Mouse (Mus musculus) bone marrow, adult 2 months (tissue): ENCODE measurements around the gene Med13l. TPM values are rescaled to one million over a fixed set of nuclear protein-coding genes. Genes with fewer than 3 reads are reported as not detected.

ENCODE experiments used
- H3K27ac ChIP-seq: fragments of 200-500 bp; 2 replicates; pipeline ENCODE4 v1.5.1; 2012; ENCODE audit warnings: low read depth, mild to moderate bottlenecking, control low read depth, inconsistent platforms, low read length; ENCODE audit not compliant: control insufficient read depth, poor library complexity, insufficient read depth
- H3K4me1 ChIP-seq: fragments of 200-500 bp; 2 replicates; pipeline ENCODE4 v1.6.1; 2011; ENCODE audit warnings: low read length; ENCODE audit not compliant: control insufficient read depth, insufficient read depth
- H3K4me3 ChIP-seq: fragments of 200-500 bp; replicated peaks from 2 replicates; pipeline ENCODE3; 2011; ENCODE audit warnings: mild to moderate bottlenecking, low read depth, low read length, control low read depth; ENCODE audit not compliant: control insufficient read depth
- CTCF ChIP-seq: fragments of 200-500 bp; IDR thresholded peaks from 2 replicates; pipeline ENCODE4 v1.5.1; 2011; ENCODE audit warnings: low read length, control low read depth; ENCODE audit not compliant: control insufficient read depth, insufficient read depth
- POLR2A ChIP-seq: fragments of 200-500 bp; IDR thresholded peaks from 2 replicates; pipeline ENCODE4 v1.6.1; 2011; ENCODE audit warnings: low read depth, mild to moderate bottlenecking, control low read depth, low read length, borderline replicate concordance; ENCODE audit not compliant: control insufficient read depth
- WGBS: fragments of 180-500 bp; shearing (Covaris S2); methylation state at CpG from one replicate; pipeline ENCODE4 v1.1.7; 2018; 5-methylcytosine and 5-hydroxymethylcytosine counted together
- polyA plus RNA-seq: library from polyadenylated mRNA; stranded (reverse); fragments of >200 nt; gene quantifications from 2 replicates; pipeline ENCODE4 v1.2.4, GENCODE M21; 2011; ENCODE audit warnings: low replicate concordance; ENCODE audit not compliant: missing spikeins, insufficient read depth, insufficient read length

Med13l gene
- polyA plus RNA-seq, 1 experiment, result 32.9 TPM

DNA sequence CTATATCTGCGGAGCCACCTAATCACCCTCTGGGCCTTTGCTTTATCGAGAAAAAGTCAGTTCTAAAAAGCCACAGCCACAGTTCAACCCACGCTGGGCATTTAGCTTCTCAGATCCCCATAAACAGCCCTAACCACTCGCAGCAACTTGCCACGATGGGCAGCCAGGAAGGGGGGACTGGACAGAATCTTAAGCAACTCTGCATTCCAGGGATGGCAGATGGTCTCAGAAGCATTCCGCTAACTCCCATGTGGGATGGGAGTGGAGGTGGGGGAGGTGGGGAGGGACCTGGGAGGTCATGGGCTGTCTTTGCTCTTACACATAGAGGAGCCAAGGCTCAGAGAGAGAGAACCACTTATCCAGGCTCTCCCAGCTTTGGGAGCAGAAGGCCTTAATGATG lies 44.0 kb upstream of the Med13l start:
- Histone ChIP-seq H3K4me1 (no peaks in the 10 kb centered on the region; the same call in none of the 2 replicates), H3K27ac (no peak overlapping the region), H3K4me3 (no peak overlapping the region)
- WGBS, result 71% methylated on average over 6 of the region's 6 CpGs
- no peak for TF ChIP-seq CTCF
- TF ChIP-seq POLR2A, result no peak

DNA sequence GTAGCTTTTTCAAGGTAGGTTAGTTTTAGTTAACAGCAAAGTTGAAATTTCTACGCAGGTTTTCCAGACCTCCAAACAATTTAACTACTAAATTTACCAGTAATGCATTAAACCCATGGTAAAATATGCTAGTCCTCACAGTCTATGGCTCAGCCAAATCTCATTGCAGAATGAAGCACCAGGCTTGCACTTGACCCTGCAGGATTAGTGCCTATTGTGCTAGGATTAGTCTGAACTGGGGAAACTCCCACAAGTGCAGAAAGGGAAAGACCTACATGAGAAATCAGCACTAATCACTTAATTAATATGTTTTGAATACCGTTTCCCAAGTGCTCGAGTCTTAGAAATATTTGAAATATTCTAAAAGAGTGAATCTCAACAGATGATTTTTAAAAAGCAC lies 40.0 kb upstream of the Med13l start:
- Histone ChIP-seq H3K4me3 (no peak overlapping the region), H3K4me1 (no peaks in the 10 kb centered on the region; the same call in 1 of the 2 replicates), H3K27ac (no peak overlapping the region)
- WGBS, result 78% methylated on average over 3 of the region's 3 CpGs
- no peak for TF ChIP-seq POLR2A
- no peak for TF ChIP-seq CTCF

DNA sequence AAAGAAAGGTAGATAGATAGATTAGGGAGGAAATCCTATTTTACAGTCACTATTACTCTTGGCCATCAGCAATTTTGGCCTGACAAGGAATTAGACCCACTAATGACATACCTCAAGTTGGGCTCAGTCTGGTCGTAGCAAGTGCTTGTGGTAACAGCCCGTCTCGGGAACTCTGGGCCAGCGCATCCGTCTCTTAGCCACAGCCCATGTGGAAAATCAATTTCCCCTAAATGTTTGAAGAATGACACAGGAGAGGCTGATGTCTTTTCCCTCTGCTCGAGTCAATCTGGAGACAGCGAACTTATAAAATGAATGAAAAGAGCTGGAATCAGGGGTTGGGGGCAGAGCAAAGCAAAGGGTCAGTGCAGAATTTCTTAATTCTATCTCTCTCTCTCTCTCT lies 36.1 kb upstream of the Med13l start:
- no peaks in the 10 kb centered on the region for H3K4me1 ChIP-seq
- TF ChIP-seq POLR2A, result no peak
- no peak for TF ChIP-seq CTCF
- no peak overlapping the region for H3K27ac ChIP-seq
- WGBS, result 75% methylated on average over 7 of the region's 7 CpGs
- H3K4me3 ChIP-seq, result no peak overlapping the region

DNA sequence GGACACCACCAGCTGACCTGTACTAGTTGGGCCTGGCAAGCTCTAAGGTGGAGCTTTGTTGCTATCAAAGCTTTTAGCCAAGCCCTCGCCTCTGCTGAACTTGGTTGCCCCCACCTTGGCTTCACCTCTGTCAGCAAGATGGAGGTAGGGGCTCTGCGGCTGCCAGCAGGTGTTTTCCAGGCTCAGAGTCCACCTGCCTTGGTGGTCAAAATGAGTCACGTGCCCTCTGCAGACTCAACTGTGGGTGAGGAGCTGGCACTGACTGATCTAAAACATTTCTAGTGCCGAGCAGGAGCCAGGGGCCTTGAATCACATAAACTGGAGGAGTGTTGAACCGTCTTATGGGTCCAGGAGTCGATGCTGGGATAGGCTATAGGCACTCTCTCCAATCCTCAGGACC lies 34.8 kb upstream of the Med13l start:
- WGBS, result 79% methylated on average over 6 of the region's 6 CpGs
- no peak overlapping the region for H3K27ac ChIP-seq

DNA sequence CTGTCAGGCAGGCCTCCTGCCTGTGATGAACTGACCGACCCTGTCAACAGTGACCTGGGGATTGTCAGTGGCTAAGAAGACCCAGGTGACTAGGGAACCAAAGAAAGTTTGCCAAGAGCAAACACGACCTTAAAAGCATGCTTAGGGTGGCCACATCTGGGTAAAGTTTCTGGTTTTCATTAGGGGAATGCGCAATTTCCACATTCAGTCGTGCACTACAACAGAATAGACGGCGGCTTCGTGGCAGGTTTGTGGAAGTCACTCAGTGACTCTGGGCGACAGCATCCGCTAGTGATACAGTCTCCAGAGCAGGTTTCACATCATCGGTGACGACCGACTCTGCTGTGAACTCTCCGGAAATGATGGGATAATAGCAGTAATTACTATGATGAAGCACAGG lies 34.0 kb upstream of the Med13l start:
- Histone ChIP-seq H3K4me1 (no peaks in the 10 kb centered on the region), H3K4me3 (no peak overlapping the region), H3K27ac (no peak overlapping the region)
- TF ChIP-seq CTCF (no peak), POLR2A (no peak)
- WGBS, result 77% methylated on average over 13 of the region's 13 CpGs

More for the DNA sequence above, 34.8 kb upstream of the Med13l start:
- TF ChIP-seq POLR2A (no peak), CTCF (no peak)
- Histone ChIP-seq H3K4me3 (no peak overlapping the region), H3K4me1 (no peaks in the 10 kb centered on the region)

DNA sequence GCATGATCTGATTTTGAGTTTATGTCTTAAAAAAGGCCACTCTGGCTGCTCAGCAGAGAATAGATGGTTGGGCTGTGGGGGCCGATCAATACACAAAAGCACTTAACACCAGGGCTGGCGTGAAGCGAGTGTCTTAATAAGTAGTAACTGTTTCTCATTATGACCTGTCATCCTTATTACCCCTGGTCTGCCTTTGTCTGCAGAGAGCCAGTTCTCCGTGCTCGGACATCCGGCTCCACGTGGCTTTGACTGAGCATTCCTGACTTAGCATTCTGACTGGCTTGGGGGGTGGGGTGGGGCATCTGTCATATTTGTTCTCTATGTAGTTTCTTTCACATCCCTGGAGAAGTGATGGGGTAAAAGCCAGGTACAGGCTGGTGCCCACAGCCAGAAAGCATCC lies 31.2 kb upstream of the Med13l start:
- Histone ChIP-seq H3K4me1 (no peaks in the 10 kb centered on the region; the same call in 1 of the 2 replicates), H3K27ac (no peak overlapping the region), H3K4me3 (no peak overlapping the region)
- WGBS, result 87% methylated on average over 7 of the region's 7 CpGs
- no peak for TF ChIP-seq POLR2A
- no peak for TF ChIP-seq CTCF

DNA sequence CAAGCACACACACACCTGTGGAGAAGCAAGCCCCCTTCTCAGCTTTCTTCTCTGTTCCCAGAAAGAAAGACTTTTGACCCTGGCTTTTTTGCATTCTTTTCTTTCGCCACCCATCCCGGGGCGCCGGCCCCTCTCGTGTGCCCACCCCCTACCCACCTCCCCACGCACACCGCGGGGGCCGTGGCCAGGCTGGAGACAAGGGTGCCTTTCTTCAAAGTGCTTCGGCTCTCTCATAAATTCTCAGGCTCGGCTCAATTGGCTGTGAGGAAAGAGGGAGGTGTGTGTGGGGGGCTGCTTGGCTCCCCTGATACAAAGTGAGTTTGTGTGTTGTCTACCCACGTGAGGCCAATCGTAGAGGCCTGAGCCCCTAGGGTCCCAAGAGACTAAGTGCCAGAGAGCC lies 28.4 kb upstream of the Med13l start:
- TF ChIP-seq CTCF, result no peak
- 59% methylated on average over 13 of the region's 13 CpGs for WGBS
- H3K27ac ChIP-seq, result no peak overlapping the region
- no peaks in the 10 kb centered on the region; the same call in 1 of the 2 replicates for H3K4me1 ChIP-seq
- H3K4me3 ChIP-seq, result no peak overlapping the region

DNA sequence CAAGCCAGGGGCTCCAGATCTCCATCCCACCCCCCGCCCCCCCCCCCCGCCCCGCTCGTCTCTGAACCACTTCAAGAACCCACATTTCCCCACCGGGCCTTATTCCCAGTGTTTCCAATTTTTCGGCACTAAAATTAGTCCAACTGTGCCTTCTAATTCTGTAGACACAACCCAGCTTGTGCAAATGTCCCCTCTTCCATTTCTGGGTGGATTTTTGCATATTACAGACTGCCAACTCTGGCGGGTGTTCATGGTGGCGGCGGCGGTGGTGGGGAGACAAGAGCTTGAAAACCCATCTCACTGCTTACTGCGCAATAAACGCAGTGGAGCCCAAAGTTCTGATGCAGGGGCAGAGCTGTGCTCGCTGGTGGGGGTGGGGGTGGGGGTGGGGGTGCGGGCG lies 27.8 kb upstream of the Med13l start:
- WGBS, result 71% methylated on average over 15 of the region's 15 CpGs
- H3K4me1 ChIP-seq, result no peaks in the 10 kb centered on the region; the same call in 1 of the 2 replicates
- TF ChIP-seq CTCF, result no peak
- no peak for TF ChIP-seq POLR2A
- H3K4me3 ChIP-seq, result no peak overlapping the region
- no peak overlapping the region for H3K27ac ChIP-seq

DNA sequence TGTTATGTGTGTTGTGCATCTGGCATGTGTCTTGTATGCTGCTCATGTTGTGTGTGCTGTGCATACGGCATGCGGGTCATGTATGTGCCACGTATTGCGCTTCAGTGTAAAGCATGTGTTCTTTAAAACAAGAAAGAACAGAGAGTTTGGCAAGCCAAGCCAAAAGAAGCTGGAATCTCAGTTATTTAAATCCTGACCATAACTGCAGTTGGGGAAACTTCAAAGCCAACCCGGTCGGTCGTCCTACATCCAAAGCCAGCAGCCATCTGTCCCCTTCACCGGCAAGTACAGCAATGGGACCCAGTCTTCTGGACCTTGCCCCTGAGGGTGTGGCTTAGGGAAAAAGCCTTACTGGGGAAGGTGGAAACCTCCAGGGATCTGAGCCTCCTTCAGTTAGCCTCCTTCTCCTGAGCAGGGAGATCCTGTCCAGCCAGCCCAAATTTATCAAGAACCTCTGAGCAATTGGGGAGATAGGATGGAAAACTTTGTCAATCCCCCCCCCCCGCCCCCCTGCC lies 26.0 kb upstream of the Med13l start:
- no peak for TF ChIP-seq POLR2A
- no peak for TF ChIP-seq CTCF
- no peaks in the 10 kb centered on the region; the same call in 1 of the 2 replicates for H3K4me1 ChIP-seq
- WGBS, result 89% methylated on average over 9 of the region's 9 CpGs

More for the DNA sequence above, 26.0 kb upstream of the Med13l start:
- Histone ChIP-seq H3K4me3 (no peak overlapping the region), H3K27ac (no peak overlapping the region; the same call in 1 of the 2 replicates)
